Mouse (Mus musculus) urinary bladder, postnatal 36 days (tissue): ENCODE data around the gene Rac3.

Experiments
- DNase-seq, 2 experiments: peaks; one replicate each; pipeline ENCODE4 v3.0.0; 2022; ENCODE audit warnings: low spot score in 2 of 2, mixed read lengths in 1 of 2

Rac3 gene

GRCm38 (mm10) chr11:120704486-120705325 is 16.6 kb upstream of the Rac3 start:
- no peak for DNase-seq

- no peak for DNase-seq
These were observed 15.2 kb upstream of the Rac3 start for GRCm38 (mm10) chr11:120706120-120706519.

- DNase-seq: no peak
These were observed 14.0 kb upstream of the Rac3 start for GRCm38 (mm10) chr11:120707225-120707624.

DNA sequence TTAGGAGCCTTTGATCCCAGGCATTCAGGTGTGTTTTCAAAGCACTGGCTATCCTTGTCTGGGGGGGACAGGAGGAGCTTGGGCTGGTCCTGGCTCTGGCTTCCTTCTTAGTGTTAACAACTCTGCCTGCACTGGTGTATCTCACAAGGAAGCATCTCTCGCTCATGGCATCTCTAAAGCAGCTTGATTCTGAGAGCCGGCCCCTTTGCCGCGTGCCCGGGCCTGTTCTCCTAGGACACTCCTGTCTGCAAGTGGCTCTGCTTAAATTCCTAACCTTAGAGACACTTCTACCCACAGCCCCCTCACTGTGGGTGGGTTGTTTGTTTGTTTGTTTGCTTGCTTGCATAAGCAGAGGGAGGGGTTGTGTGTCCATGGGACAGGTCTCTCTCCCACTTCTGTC is 13.3 kb upstream of the Rac3 start:
- DNase-seq: no peak

DNA sequence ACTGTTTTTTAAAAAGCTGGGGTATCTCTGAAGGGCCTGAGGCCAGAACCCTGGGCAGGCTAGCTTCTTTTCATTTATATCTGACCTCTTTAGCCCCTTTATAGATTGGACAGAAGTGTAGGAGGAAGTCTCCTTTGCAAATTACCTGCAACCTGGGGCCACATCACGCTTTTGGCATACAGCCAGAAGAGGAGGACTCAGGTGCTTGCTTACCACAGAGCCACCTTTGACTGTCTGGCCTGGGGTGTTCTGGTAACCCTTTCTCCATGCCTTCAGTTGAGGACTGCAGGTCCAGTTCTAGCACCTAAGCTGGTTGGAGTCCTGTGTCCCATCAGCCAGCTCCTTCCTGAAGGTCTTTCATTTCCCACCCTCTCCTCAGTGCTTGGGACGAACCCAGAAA is 11.7 kb upstream of the Rac3 start:
- DNase-seq: no peak

DNA sequence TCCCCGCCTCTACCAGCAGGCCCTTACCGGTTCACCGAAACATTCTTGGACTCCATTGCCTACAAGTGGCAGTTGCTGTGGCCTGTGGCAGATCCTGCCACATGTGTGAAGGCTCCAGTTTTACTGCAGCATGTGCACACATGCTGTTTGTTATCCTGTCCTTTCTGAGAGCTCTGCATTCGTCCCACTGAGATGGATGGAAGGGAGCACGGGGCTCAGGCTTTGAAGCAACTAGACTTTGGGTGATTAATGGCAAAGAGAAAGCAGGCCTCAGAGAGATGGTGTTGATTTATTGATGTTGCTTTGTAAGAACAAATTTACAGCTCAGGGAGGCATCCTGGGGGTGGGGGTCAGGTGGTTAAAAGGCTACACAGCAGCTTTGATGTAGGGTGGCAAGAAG is 10.6 kb upstream of the Rac3 start:
- no peak for DNase-seq

DNA sequence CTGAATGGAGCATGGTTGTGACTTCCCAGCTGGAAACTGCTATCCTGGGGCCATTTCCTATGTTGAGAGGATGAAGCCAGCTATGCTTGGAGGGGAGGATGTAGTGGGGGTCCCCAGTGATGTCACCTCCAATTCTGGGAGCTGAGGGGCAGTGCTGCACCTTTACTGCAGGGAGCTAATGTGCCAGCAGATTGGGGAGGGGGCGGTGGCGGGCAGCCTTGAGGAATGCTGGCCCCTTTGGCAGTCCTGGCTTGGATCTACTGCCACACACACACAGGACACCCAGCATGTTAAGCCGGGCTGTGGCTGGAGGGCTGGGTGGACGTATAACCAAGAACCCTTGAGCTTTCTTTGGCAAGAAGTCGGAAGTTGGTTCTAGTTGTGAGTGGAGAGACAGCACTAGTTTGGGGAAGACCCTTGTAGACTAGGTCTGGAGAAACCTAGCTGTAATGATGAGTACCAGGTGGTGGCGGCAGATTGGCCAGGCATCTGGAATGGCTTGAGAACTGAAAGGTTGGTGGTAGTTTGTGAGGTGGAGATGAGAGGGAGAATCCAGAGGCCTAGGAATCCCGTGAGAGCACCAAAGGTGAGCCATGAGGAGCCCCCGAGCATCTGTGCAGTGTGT is 9.2 kb upstream of the Rac3 start:
- DNase-seq: no peak

DNA sequence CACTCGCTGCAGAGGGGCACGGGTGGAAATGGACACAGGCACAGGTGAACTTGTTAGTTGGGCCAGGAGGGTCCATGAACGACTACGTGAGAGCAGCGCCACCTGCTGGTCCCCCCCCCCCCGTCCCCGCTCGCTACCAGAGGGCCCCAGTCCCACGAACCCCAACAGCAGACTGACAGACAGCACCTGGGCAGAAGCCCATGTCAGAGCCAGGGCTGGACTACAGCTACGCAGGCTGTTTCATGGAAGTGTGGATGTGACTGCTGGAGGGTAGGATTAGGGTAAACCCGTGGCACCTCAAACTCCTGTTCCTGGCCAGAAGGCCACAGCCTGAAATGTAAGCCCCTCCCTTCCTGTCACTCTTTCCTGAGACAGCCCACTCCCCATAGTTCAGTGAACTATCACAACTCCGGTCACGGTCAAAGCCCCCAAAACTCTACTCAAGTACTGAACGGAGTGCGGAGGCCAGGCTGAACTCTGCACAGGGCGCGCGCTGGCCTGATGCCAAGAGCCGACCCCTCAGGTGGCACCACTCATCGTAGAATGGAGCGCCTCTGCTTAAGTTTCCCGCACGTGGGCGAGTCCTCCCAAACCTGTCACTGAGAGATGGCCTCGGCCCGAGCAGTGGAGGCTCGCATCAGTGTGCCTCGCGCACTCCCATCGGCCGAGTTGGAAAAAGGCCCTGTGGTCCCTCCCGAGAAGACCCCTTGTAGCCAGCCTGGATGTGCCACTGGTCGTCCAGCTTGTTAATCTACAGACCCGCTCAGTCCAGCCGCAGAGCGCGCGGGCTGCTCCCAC is 8.3 kb upstream of the Rac3 start:
- DNase-seq: peak in 1 of 2 experiments; percentile 44

DNA sequence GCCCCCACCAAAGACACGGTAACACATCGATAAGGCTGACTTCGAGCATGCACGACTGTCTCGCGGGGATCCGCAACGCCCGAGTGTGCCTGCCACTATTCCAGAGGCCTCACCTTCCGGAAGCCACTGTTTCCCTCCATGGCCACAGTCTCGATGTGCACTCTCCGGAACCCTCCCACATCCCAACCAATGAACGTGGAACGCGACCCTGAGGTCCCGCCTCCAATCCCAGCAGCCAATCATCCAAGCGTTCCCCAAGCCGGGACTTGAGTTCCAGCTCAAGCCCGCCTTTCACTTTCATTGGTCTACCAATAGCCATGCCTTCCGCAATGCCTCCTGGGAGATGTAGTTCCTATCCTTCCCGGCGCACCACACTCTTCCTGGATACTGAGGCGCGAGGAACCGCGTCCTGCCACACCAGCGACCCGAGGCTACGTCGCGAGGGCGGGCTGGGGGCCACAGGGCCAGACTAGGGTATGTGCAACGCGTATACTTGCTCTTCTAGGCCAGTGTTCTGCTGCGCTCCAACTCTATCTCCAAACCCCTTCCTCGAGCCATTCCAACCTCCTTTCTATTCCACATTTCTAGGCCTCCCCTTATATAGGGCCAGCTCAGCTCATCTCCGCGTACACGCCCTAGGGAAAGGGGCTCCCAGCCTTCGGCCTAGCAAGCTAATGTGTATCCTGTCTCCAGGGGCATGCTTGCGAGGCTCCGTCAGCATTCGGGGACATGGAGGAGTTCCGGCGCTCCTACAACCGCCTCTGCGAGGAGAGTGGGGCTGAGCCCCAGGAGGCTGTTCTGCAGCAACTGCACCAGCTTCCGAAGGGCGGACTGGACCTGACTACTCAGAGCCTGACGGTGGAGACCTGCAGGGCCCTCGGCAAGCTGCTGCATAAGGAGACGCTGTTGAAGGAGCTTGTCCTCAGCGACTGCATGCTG is 7.4 kb upstream of the Rac3 start, which contains the start of the genes Cenpx and Lrrc45:
TSS of gene Cenpx (minus strand) at position 159 of the 939 bp plus-strand sequence.
TSS of gene Lrrc45 (plus strand) at position 346 of the 939 bp plus-strand sequence.
- peak; percentile 94 to 97 for DNase-seq

DNA sequence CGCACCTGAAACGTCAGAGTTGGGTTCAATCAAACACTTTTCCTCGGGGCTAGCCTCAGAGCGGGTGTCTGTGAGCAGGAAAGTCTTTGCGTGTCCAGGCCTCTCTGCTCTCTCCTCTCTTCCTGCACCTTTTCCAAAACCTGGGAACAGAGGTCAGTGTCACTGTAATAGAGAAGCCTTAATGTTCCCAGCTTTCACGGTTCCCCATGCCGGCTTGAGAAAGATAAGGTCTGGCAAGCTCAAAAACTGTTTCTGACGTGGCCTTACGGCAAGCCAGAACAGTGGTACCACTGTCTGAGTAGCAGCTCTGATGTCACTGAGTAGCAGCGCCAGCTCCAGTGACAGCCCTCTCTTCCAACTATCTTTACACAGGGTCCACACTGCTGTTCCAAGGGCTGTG is 6.7 kb upstream of the Rac3 start:
- no peak for DNase-seq

DNA sequence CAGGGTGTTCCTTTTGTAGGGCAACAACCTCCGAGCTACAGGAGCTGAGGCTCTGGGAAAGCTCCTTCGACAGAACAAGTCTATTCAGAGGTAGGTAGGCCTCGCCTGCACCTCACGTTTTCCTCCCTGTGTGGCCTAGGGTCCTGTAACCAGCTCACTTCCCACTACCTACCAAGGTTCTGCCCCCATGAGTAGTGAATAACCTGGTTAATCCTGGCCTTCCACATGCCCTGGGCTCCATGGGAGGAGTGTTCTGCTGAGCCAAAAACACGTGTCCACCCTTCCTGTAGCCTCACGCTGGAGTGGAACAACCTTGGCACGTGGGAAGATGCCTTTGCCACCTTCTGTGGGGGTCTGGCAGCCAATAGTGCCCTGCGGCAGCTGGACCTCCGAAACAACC is 6.1 kb upstream of the Rac3 start:
- DNase-seq: no peak

DNA sequence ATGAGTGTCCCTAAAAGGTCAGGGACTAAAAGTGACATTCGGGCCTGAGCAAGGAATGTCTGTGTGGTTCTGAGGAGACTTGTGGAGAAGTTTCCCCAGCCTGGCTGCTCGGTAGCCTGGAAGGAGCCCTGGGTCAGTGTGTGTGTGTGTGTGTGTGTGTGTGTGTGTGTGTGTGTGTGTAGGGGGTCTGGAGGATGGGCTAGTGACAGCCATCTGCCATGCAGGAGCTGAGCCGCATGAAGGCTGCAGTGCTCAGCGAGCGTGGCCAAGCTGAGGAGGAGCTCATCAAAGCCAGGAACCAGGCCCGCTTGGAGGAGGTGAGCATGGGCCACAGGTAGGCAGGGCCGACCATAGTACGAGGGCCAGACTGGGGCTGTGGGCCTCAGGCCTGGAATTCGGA is 2.0 kb upstream of the Rac3 start:
- DNase-seq: no peak

DNA sequence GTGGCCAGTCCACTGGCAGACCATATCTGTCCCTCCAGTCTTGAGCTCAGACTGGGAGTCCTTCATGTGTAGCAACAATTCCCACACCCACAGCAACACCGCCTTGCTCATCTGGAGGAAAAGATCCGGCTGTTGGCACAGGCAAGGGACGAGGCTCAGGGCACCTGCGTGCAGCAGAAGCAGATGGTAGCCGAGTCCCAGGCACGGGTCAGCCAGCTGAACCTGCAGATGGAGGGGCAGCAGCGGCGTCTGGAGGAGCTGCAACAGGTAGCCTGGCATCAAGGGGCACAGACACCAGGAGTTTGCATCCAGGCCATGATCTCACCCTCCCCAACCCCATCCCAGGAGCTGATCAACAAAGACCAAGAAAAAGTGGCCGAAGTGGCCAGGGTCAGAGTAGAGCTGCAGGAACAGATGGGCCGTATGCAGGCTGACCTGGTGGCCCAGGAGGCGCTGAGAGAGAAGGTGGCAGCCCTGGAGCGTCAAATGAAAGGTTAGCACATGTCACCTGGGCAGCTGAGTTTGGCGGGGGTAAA is 1.4 kb upstream of the Rac3 start:
- no peak for DNase-seq

DNA sequence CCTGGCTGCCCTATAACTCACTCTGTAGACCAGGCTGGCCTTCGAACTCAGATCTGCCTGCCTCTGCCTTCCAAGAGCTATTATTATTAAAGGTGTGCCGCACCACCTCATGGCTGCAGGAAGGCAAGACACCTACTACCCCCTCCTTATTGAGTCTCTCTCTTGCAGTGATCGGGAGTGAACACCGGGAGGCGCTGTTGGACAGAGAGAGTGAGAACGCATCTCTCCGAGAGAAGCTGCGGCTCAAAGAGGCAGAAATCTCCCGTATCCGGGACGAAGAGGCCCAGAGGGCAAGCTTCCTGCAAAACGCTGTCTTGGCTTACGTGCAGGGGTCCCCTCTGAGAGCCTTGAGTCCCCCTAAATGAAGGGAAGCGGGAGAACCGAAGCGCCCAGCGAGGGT is 820 bp upstream of the Rac3 start:
- peak; percentile 80 to 88 for DNase-seq

GRCm38 (mm10) chr11:120722067-120722630 is 879 bp downstream of the Rac3 start:
- DNase-seq: no peak

GRCm38 (mm10) chr11:120722761-120723382 is 1.6 kb downstream of the Rac3 start:
- DNase-seq: no peak

GRCm38 (mm10) chr11:120723509-120723908 is 2.2 kb downstream of the Rac3 start:
- no peak for DNase-seq

DNA sequence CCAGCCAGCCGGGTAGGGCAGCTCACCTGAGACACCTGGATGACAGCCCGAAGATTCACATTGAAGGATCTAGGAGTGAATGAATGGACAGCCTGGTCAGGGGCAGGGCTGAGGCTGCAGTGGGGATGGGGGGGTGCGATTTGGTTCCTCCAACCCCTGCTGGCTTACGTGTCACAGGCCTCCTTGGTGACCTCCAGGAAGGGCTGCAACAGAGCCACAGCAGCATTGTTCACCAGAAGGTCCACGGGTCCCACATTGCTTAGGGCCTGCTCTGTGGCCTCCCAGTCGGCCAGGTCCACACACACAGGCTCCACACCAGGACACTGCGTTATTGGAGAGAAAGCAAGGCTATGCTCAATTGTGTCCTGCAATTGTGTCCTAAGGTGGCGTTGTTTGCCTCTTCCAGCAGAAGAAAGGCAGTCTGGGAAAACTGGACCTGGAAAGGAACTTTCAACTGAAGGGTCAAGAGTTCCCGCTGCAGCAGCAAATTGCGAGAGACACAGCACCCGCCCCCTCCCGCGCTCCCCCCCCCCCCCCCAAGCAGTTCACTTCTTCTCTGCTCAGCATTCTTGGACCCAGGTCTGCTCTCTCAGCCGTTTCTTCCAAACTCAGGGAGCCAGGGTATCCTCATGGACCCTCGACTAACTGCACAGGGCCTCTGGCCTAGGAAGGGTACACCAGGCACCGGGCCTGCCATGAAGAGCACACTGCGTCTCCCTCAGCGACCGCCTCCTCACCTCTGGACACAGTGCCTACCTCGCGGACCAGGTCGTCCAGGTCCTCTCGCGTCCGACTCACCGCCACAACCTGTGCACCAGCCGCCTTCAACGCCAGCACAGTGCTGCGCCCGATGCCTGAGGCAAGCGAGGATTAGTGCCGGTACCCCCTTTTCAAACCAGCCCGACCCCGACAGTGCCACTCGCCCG is 5.2 kb downstream of the Rac3 start:
- DNase-seq: no peak

- DNase-seq: peak; percentile 83 to 91
These were observed 5.9 kb downstream of the Rac3 start, which contains the start of gene Dcxr for GRCm38 (mm10) chr11:120727169-120727527. Dcxr (minus strand) TSS chr11:120727281.
